Mouse (Mus musculus) mature B cell (primary cell): ENCODE data around the gene Aqp7.
"Not testable (repeated sequence)": the region's sequence is repeated elsewhere in the genome, so short reads cannot be mapped to it uniquely, and the experiment has no call there.

Source experiments
- in situ Hi-C: fragments of 300-500 bp; cut with MboI; formaldehyde crosslinking; loops from 2 replicates; pipeline ENCODE4 v1.14.3; 2019

Gene Aqp7

GRCm38 (mm10) chr4:41047524-41048271 is at the start of gene Aqp7:
Gene Aqp7, minus strand, starts transcription at chr4:41048139.
- in situ Hi-C loops, result no loop called here

- in situ Hi-C loops, result no loop called here
Observed at GRCm38 (mm10) chr4:41097381-41097780, 49.4 kb upstream of the Aqp7 start.

GRCm38 (mm10) chr4:41096794-41097193 is 48.9 kb upstream of the Aqp7 start:
- in situ Hi-C loops, result no loop called here

- in situ Hi-C loops, result no loop called here
Observed at GRCm38 (mm10) chr4:41096169-41096568, 48.2 kb upstream of the Aqp7 start.

- in situ Hi-C loops, result no loop called here
Observed at GRCm38 (mm10) chr4:41094361-41094760, 46.4 kb upstream of the Aqp7 start.

GRCm38 (mm10) chr4:41092958-41093357 is 45.0 kb upstream of the Aqp7 start:
- in situ Hi-C loops, result no loop called here

GRCm38 (mm10) chr4:41091391-41091790 is 43.5 kb upstream of the Aqp7 start:
- in situ Hi-C loops, result no loop called here

DNA sequence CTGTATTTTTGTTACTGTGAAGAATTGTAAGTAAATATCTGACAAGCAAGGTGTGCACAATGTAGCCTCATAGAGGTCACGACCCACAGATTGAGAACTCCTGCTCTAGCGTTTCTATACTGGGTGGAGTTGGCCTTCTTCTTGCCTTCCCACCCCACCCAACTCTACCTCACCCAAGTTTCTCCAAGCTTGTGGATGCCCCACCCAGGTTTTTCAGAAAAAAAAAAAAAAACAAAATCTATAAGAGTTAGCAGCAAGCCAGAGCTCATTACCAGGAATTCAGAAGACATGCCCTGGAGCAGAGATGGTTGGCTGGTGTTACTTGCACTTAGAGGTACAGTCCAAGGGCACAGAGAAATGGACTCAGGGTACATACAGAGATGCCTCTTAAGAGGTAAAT is 41.8 kb upstream of the Aqp7 start:
- in situ Hi-C loops, result no loop called here

DNA sequence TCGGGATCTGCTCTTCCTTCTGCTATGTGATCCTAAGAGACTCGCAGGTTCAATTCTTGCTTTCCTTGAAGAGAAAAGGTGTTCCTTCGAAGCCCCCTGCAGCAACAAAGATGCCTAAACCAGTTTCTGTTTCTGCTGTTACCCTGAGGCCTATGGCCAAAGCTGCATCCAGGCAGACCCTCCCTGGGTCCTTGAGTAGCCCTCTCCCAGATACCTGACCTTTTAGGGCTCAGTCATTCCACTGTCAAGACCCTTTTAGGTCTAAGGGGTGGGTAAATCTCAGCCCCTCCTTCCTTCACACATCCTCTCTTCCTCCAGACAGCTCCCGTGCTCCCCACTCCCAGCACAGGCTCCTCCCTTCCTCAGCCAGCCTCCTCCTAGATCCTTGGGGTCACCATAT is 41.2 kb upstream of the Aqp7 start:
- in situ Hi-C loops, result no loop called here

- in situ Hi-C loops, result no loop called here
Observed at GRCm38 (mm10) chr4:41087459-41088298, 39.7 kb upstream of the Aqp7 start.

- in situ Hi-C loops, result no loop called here
Observed at GRCm38 (mm10) chr4:41086947-41087346, 39.0 kb upstream of the Aqp7 start.

- in situ Hi-C loops, result no loop called here
Observed at GRCm38 (mm10) chr4:41084819-41085218, 36.9 kb upstream of the Aqp7 start.

GRCm38 (mm10) chr4:41082803-41083202 is 34.9 kb upstream of the Aqp7 start:
- in situ Hi-C loops, result not testable (repeated sequence)

DNA sequence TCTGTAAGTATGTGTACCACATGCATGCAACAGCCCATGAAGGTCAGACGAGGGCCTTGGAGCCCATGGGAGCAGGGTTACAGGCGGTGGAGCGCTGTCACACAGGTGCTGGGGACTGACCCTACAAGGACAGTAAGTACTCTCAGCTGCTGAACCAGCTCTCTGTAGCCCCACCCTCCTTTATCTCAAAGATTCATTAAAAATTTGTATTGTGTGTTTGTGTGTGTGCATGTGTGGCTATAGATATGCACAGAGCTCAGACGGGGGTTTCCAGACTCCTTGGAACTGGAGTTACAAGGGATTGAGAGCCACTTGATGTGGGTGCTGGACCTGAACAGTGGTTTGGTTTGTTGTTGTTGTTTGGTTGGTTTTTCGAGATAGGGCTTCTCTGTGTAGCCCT is 33.8 kb upstream of the Aqp7 start:
- in situ Hi-C loops, result no loop called here

DNA sequence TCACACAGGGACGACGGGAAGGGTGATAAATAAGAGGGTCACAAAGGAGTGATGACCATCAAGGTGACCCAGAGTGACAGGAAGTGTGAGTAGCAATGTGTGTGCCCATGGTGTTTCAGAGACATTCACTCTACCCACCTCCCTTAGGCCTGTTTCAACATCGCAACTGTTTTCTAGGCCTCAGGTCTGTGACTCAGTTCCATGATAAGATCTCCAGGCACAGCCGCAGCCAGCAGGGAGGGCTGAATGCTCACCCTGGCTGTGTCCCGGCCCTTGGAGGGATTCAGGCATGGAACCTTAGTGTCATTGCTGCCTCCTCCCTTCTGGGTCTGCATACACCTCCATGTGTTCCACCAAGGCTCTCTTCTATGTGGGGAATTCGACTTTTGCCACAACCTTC is 30.8 kb upstream of the Aqp7 start:
- in situ Hi-C loops, result no loop called here

- in situ Hi-C loops, result no loop called here
Observed at GRCm38 (mm10) chr4:41074461-41074860, 26.5 kb upstream of the Aqp7 start.

DNA sequence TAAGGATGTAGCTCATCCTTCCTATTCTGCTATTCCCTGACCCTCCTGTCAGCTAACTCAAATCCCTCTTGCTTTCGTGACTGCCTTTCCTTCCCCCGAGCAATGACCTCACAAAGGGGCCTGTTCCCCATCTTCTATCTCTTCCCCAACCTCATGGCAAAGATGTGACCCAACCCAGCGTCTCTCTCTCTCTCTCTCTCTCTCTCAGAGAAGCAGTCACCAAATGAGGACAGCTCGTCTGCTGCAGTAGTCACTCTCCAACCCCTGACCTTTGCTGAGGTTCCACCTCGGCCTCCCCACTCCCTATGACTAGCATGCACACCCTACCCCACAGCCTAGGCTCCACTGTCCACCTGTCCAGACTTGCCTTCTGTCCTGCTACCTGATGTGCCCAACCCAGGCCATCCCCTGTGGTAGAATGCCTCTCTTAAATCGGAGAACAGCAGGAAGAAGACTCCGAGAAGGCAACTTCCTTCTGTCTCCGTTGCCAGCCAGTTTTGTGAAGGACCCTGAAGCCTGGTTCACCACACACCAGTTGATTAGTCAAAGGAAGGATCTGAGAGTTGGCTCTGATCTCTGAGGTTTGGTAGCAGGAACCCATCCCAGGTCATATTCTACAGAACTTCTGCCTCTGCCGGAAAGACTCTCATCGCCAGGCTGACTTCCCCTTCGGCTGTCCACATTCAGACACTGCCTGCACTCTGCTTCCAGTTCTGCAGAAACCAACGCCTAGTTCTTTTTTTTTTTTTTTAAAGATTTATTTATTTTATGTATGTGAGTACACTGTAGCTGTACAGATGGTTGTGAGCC is 25.3 kb upstream of the Aqp7 start:
- in situ Hi-C loops, result no loop called here

GRCm38 (mm10) chr4:41071500-41072429 is 23.8 kb upstream of the Aqp7 start:
- in situ Hi-C loops, result no loop called here

- in situ Hi-C loops, result no loop called here
Observed at GRCm38 (mm10) chr4:41065196-41065595, 17.3 kb upstream of the Aqp7 start.

DNA sequence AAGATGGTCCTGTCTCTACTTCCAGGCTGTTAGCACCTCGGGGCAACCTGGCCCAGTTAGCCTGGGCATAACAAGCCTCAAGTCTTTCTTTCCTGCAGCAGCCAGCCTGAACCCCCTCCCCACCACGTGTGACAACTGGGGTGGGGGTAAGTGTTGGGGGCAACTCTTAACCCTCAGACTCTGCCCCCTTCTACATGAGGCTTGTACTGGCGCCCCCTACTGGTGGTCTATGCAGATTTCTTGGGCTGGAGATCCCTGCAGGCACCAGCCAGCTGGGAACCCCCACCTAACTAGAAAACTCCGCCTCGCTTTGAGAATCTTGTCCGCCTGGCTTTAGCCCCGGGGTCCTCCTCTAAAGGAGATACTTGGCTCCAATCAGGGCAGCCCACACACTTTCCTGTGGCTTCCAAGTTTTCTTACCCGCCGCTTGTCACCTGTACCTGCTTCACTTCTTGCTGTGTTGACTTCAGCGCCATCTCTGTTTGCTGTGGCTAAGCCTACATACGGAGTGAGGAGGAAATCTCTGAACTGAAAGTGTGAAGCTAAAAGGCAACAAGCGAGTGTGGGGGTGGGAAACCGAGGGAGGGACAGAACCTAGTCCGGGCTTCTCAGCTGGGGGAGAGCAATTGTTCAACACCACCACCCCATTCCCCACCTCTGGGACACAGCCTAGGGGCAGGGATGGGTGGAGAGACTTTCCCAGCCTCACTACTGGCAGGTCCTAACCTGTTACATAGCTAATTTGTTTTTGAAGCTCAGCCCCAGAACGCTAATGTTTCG is 16.1 kb upstream of the Aqp7 start:
- in situ Hi-C loops, result no loop called here
